Mouse (Mus musculus): ENCODE measurements around the gene Rabac1.

Rabac1 gene

GRCm38 (mm10) chr7:24971972-24972893 is at the start of gene Rabac1:
Gene Rabac1, minus strand, starts transcription at chr7:24972754.
- TF ChIP-seq GATA4 (IDR thresholded peaks at IDR 0.05; ENCODE audit: insufficient replicate concordance, low read length): no peak

GRCm38 (mm10) chr7:25011592-25011991 is 39.0 kb upstream of the Rabac1 start:
- TF ChIP-seq GATA4 (IDR thresholded peaks at IDR 0.05; ENCODE audit: insufficient replicate concordance, low read length): no peak

- no peak for TF ChIP-seq GATA4 (IDR thresholded peaks at IDR 0.05; ENCODE audit: insufficient replicate concordance, low read length)
These were observed 37.7 kb upstream of the Rabac1 start for GRCm38 (mm10) chr7:25010090-25010913.

GRCm38 (mm10) chr7:25009099-25009700 is 36.6 kb upstream of the Rabac1 start:
- no peak for TF ChIP-seq GATA4 (IDR thresholded peaks at IDR 0.05; ENCODE audit: insufficient replicate concordance, low read length)

GRCm38 (mm10) chr7:25008635-25009034 is 36.1 kb upstream of the Rabac1 start:
- TF ChIP-seq GATA4 (IDR thresholded peaks at IDR 0.05; ENCODE audit: insufficient replicate concordance, low read length): no peak

DNA sequence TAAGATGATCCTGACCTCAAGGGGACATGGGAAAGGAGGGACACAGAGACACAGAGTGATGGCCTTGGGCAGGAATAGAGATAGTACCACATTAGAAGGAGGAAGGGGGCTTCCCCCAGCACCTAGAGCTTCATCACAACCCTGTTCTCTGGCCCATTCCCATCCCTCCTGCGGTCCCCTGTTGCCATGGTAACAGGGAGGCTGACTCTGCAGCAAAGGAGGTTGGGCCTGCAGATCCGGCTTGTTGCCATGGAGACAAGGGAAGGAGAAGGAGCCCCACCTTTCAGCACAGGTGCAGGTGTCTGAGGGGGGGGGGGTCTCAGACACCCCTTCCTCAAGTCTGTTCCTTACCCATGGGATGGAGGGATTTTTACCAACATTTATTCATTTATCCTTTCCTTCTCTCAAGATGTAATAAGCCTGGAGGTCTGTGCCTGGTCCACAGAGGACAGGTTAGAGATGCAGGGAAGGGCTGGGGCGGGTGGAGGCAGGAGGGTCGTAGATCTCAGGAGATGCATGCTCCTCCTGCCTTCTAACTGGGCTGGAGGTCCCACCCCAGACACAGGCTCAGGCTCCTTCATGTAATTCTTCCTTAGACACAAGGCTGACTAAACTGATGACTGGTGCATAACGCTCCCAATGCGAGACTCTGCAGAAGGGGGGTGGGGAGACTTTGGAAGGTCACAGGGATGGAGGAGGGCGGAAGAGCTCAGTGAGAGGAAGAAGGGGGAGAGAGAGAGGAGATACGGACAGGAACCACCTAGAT is 35.2 kb upstream of the Rabac1 start:
- TF ChIP-seq GATA4 (IDR thresholded peaks at IDR 0.05; ENCODE audit: insufficient replicate concordance, low read length): no peak

DNA sequence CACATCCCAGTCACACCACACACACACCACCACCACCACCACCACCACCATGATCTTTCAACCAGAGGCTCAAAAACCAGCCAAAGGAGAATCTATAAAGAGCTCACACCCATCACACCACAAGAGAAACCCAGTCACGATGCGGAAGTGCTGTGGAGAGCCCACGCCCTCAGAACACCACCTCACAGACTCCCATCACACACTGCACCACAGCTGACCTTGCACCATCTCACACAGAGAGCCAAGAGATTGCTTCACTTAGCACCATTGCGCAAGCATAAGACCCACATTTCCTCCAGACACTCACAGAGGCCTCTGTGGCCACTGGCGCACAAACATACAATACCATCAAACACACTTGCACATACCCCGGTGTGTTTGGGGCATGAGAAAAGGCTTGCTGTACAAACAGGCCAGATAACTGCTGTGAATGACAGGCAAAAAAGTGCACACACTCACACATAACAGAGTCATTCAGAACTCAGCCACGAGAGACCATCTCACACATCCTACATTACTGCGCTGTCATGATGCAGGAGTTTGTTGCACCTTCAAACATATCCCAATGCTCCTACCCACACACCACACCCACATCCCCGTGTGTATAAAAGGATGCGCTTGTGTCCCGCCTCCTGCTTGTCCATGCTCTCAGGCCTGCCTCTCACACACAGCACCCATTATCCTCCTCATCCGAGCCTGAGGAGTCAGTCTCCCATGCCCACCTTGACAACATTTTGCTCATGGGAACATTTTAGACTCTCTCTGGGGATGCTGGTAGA is 34.2 kb upstream of the Rabac1 start:
- no peak for TF ChIP-seq GATA4 (IDR thresholded peaks at IDR 0.05; ENCODE audit: insufficient replicate concordance, low read length)

GRCm38 (mm10) chr7:25006171-25006570 is 33.6 kb upstream of the Rabac1 start:
- TF ChIP-seq GATA4 (IDR thresholded peaks at IDR 0.05; ENCODE audit: insufficient replicate concordance, low read length): no peak

DNA sequence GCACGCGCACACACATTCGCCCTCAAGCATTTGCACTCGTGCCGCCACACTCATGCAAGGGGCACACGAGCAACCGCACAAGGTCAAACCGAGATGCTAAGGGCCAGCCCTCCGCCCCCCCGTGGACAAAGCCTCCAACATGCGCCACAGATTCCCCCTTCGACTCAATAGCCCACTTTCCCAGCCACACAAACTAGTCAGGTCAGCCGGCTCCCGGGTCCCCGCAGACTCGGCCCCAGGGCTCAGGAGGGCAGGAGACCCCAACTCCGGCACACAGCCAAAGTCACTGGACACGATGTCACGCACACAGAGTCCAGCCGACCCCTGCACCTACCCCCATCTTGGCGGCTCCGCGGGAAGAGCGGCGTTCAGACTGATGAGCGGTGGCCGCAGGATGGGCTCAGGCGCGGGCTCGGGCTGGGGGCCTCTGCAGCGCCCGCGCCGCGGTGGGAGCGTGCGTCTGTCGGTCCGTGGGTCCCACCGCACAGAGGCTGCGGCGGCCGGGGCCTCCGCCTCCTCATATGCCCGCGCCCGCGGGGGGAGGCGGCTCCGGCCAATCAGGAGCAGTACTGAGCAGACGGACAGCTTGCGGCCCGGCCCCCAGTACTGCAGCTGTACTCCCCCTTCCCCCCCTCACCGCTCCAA is 33.0 kb upstream of the Rabac1 start, which contains the start of gene Atp1a3:
Gene Atp1a3, minus strand, starts transcription at position 538 of the 645 bp plus-strand sequence.
- TF ChIP-seq GATA4 (IDR thresholded peaks at IDR 0.05; ENCODE audit: insufficient replicate concordance, low read length): no peak

DNA sequence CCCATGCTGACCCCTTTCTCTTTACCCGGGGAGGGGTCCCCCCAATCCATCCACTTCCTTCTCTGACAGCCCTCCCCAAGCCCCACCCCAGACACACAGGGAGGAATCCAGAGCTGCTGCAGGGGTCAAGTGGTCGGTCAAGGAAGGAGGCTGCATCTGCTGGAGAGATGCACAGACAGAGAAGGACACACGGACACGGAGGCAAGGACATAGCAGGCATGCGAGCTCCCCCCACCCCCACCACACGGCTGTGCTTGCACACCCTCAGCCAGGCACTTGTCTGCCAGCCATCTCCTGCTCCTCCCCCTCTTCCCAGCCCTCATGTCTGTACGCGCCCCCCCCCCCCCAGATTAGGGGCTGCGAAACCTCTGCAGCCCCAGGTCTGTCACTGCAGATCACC is 32.3 kb upstream of the Rabac1 start:
- TF ChIP-seq GATA4 (IDR thresholded peaks at IDR 0.05; ENCODE audit: insufficient replicate concordance, low read length): no peak

- no peak for TF ChIP-seq GATA4 (IDR thresholded peaks at IDR 0.05; ENCODE audit: insufficient replicate concordance, low read length)
These were observed 31.4 kb upstream of the Rabac1 start for GRCm38 (mm10) chr7:25003820-25004388.

DNA sequence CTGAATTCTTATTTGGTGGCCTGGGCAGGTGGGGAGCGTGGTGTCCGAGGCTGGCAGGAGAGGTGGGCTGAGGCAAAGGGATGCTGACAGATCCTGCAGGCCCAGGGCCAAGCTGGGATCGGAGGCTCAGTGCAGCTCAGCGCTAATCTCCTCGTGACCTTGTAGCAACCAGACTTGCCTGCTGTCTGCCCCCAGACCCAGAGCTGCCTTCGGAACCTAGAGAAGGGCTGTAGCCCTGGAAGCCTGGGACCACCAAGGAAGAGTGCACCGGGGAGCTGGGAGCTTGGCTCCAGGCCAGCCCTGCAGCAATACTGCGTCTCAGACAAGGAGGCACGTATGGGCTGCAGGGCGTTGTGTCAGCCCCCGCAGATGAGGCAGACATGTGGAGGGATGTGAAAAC is 30.7 kb upstream of the Rabac1 start:
- no peak for TF ChIP-seq GATA4 (IDR thresholded peaks at IDR 0.05; ENCODE audit: insufficient replicate concordance, low read length)

DNA sequence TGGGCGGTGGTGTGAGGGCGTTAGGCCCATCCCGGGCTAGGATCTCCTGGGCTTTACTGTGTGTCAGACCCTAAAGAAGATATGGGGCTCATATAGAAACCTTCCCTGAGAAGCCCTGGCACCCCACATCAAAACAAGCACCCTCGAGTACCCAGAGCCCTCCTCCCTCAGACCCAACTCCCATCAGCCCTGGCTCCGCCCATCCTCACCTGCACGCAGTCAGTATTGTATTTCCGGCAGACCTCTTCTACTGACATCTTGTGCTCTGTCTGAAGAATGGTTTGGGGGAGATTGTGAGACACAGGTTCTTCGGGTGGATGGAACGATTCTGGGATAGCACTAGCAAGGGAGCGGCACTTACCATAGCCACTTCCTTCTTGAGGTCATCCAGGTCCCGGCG is 28.2 kb upstream of the Rabac1 start:
- no peak for TF ChIP-seq GATA4 (IDR thresholded peaks at IDR 0.05; ENCODE audit: insufficient replicate concordance, low read length)

All from liver, adult (tissue).